Mouse (Mus musculus): ENCODE measurements around the gene Ppm1j.
A peak's percentile ranks its signal among the peaks of the same experiment; 100 is the strongest.

Ppm1j gene

GRCm38 (mm10) chr3:104783971-104784500 is 3.2 kb downstream of the Ppm1j start:
- no peak for DNase-seq (ENCODE audit: low spot score)

- no peak for DNase-seq (ENCODE audit: low spot score)
Observed at GRCm38 (mm10) chr3:104785284-104785683, 4.4 kb downstream of the Ppm1j start.

GRCm38 (mm10) chr3:104788075-104788474 is 7.2 kb downstream of the Ppm1j start, which contains the start of gene Rhoc:
Gene Rhoc, plus strand, starts transcription at chr3:104788375.
- DNase-seq (ENCODE audit: low spot score), result no peak

GRCm38 (mm10) chr3:104788561-104789311 is 7.9 kb downstream of the Ppm1j start:
- peak; percentile 93 for DNase-seq (ENCODE audit: low spot score)

GRCm38 (mm10) chr3:104789312-104789605 is 8.4 kb downstream of the Ppm1j start:
- no peak for DNase-seq (ENCODE audit: low spot score)

GRCm38 (mm10) chr3:104789822-104790221 is 9.0 kb downstream of the Ppm1j start:
- DNase-seq (ENCODE audit: low spot score), result peak; percentile 21

- DNase-seq (ENCODE audit: low spot score), result peak; percentile 82
Observed at GRCm38 (mm10) chr3:104790401-104790937, 9.6 kb downstream of the Ppm1j start.

GRCm38 (mm10) chr3:104791017-104791416 is 10.2 kb downstream of the Ppm1j start:
- no peak for DNase-seq (ENCODE audit: low spot score)

- DNase-seq (ENCODE audit: low spot score), result no peak
Observed at GRCm38 (mm10) chr3:104791671-104792070, 10.8 kb downstream of the Ppm1j start.

- DNase-seq (ENCODE audit: low spot score), result peak; percentile 65
Observed at GRCm38 (mm10) chr3:104792360-104793270, 11.8 kb downstream of the Ppm1j start.

- DNase-seq (ENCODE audit: low spot score), result peak; percentile 99
Observed at GRCm38 (mm10) chr3:104793871-104794828, 13.3 kb downstream of the Ppm1j start.

GRCm38 (mm10) chr3:104794953-104795470 is 14.2 kb downstream of the Ppm1j start:
- DNase-seq (ENCODE audit: low spot score), result peak; percentile 18

- DNase-seq (ENCODE audit: low spot score), result peak; percentile 32
Observed at GRCm38 (mm10) chr3:104795661-104796340, 14.9 kb downstream of the Ppm1j start.

- DNase-seq (ENCODE audit: low spot score), result peak; percentile 87
Observed at GRCm38 (mm10) chr3:104796430-104797082, 15.7 kb downstream of the Ppm1j start.

GRCm38 (mm10) chr3:104800681-104801080 is 19.8 kb downstream of the Ppm1j start:
- DNase-seq (ENCODE audit: low spot score), result no peak

GRCm38 (mm10) chr3:104801481-104801880 is 20.6 kb downstream of the Ppm1j start:
- no peak for DNase-seq (ENCODE audit: low spot score)

- no peak for DNase-seq (ENCODE audit: low spot score)
Observed at GRCm38 (mm10) chr3:104804312-104804711, 23.5 kb downstream of the Ppm1j start.

- no peak for DNase-seq (ENCODE audit: low spot score)
Observed at GRCm38 (mm10) chr3:104805539-104805938, 24.7 kb downstream of the Ppm1j start.

GRCm38 (mm10) chr3:104811752-104812151 is 30.9 kb downstream of the Ppm1j start:
- peak; percentile 63 for DNase-seq (ENCODE audit: low spot score)

- DNase-seq (ENCODE audit: low spot score), result no peak
Observed at GRCm38 (mm10) chr3:104812254-104812653, 31.4 kb downstream of the Ppm1j start.
